Mouse (Mus musculus) forebrain, embryonic 14.5 days (tissue): ENCODE measurements at regions not wholly inside any gene's neighbourhood (a gene's known extent, or its start where the extent isn't known, plus 50 kb on each side); places are given as distances from the start of the nearest gene placed in this dataset.
"Not testable (repeated sequence)": the region's sequence is repeated elsewhere in the genome, so short reads cannot be mapped to it uniquely, and the experiment has no call there.

Source experiments
- ATAC-seq: fragments of 200-750 bp; cut with Nextera tagmentation; 2 replicates; pipeline ENCODE4 v1.8.0; 2017; ENCODE audit warnings: mild to moderate bottlenecking, moderate library complexity
- DNase-seq: peaks from one replicate; pipeline ENCODE4 v3.0.0-alpha.2; 2015; ENCODE audit warnings: low spot score
- H3K27ac ChIP-seq: fragments of 300-500 bp; sonication (generic); 2 replicates; pipeline ENCODE4 v1.5.1; 2014; ENCODE audit warnings: low read depth, mild to moderate bottlenecking, control low read depth, low read length, moderate library complexity
- H3K27me3 ChIP-seq: fragments of 300-500 bp; sonication (generic); replicated peaks from 2 replicates; pipeline ENCODE4 v1.6.1; 2014; ENCODE audit warnings: low read length, control low read depth, mixed read lengths; ENCODE audit not compliant: control insufficient read depth, insufficient read depth
- H3K36me3 ChIP-seq: fragments of 300-500 bp; sonication (generic); 2 replicates; pipeline ENCODE4 v1.6.1; 2014; ENCODE audit warnings: low read length, control low read depth; ENCODE audit not compliant: control insufficient read depth, insufficient read depth
- H3K4me1 ChIP-seq: fragments of 300-500 bp; sonication (generic); 2 replicates; pipeline ENCODE4 v1.6.1; 2014; ENCODE audit warnings: antibody characterized with exemption, low read length, control low read depth; ENCODE audit not compliant: control insufficient read depth, insufficient read depth
- H3K4me2 ChIP-seq: fragments of 300-500 bp; sonication (generic); 2 replicates; pipeline ENCODE4 v1.6.1; 2014; ENCODE audit warnings: mild to moderate bottlenecking, control low read depth, low read length
- H3K4me3 ChIP-seq: fragments of 300-500 bp; sonication (generic); 2 replicates; pipeline ENCODE4 v1.5.1; 2014; ENCODE audit warnings: low read depth, low read length, control low read depth
- H3K9ac ChIP-seq: fragments of 300-500 bp; sonication (generic); 2 replicates; pipeline ENCODE4 v1.6.1; 2014; ENCODE audit warnings: mild to moderate bottlenecking, low read length, control low read depth, moderate library complexity
- H3K9me3 ChIP-seq: fragments of 300-500 bp; sonication (generic); replicated peaks from 2 replicates; pipeline ENCODE4 v1.6.1; 2016; ENCODE audit warnings: low read length, control low read depth, mixed read lengths; ENCODE audit not compliant: control insufficient read depth
- WGBS: fragments of 180-500 bp; shearing (Covaris S2); extraction: QIAGEN DNeasy Blood & Tissue Kit; methylation state at CpG from one replicate; pipeline ENCODE4 v1.1.7; 2014; 5-methylcytosine and 5-hydroxymethylcytosine counted together

DNA sequence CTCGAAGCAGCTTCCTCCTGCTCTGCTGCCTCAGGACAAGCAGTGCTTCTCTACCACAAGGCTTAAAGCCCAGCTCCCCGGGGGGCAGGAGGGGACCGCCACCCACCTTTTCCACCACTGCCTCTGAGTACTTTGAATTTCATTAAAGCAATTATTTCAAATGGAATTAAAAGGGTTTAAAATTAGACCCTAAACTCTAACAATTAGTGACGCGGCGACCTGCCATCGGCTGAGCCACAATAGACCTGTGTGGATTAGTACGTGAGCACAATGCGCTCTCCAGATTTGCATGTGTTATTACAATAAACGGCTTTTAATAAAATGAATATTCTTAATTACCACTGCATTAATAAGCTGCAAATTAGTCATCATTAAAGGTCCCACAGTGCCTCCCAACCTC lies 242.5 kb downstream of the 3100002H09Rik start:
- Histone ChIP-seq H3K27ac (no peak overlapping the region), H3K4me1 (peaks cover 5% of the 10 kb centered on the region; the same call in 1 of the 2 replicates), H3K36me3 (no peaks in the 10 kb centered on the region), H3K4me2 (no peak overlapping the region), H3K9me3 (no peaks in the 10 kb centered on the region), H3K4me3 (no peak overlapping the region), H3K9ac (no peak overlapping the region), H3K27me3 (no peaks in the 10 kb centered on the region)
- DNase-seq (no peak), ATAC-seq (peak; percentile 46; the same call in 1 of the 2 replicates)
- WGBS: 19% methylated on average over 10 of the region's 10 CpGs

DNA sequence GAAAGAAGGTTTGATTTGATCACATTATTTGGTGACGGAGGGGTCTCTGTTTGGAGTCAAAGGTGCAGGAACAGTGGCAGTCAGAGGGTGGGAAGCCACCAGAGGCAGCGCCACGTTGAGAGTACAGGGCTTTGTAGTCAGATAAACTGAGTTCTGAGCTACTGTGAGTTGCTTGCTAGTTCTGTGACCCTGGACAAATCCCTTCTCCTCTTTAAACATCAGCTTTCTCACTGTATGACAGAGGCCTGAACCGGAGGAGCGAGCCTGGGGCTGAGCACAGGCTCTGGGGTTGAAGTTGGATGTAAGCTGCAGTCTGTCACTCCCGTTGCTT lies 250.1 kb downstream of the 3100002H09Rik start:
- Histone ChIP-seq H3K4me3 (no peak overlapping the region), H3K27me3 (no peaks in the 10 kb centered on the region), H3K4me2 (no peak overlapping the region), H3K9ac (no peak overlapping the region), H3K27ac (peak overlapping the region; percentile 76; the same call in 1 of the 2 replicates), H3K9me3 (no peaks in the 10 kb centered on the region), H3K4me1 (peaks cover 10% of the 10 kb centered on the region; the same call in 1 of the 2 replicates), H3K36me3 (no peaks in the 10 kb centered on the region)
- peak; percentile 50 for ATAC-seq
- WGBS: 5% methylated on average over 6 of the region's 6 CpGs
- no peak for DNase-seq

DNA sequence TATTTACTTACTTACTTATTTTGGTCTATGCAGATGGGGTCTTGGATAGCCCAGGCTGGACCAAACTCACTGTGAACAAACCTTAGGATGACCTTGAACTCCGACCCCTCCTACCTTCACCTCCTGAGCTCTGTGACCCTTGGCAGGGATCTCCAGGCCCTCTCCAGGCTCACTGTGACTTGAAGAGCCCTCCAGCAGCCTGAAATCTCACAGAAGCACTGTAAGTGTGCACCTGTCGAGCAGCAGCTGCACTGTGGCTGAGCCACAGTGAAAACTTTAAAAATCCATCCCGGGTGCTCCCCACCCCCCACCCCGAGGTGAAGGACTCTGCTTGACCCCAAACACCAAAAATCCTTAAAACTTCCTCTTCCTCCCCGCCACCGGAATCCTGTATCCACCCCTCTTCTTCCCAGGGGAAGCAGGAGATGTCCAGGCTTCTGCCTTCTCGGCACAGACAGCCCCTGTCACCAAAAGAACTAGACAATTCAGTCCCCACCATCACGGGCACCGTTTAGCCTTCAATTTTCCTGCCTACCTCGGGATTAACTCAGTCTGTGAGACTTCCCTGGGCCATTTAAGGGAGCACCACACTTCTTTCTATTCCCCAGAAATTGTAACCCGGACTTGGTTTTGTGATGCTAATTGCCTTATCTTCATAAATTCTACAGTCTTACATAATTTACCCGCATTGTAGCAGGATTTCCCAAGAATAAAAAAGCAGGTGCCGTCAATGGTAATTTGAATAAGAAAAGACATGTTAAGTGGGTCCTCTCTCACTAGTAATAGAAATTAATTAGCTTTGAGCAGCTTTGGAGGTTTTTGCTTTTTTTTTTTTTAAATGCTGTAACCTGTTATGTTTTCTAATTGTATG lies 250.7 kb downstream of the 3100002H09Rik start:
- Histone ChIP-seq H3K36me3 (no peaks in the 10 kb centered on the region), H3K4me3 (no peak overlapping the region), H3K9me3 (no peaks in the 10 kb centered on the region), H3K4me2 (no peak overlapping the region; the same call in 1 of the 2 replicates), H3K4me1 (peaks cover 10% of the 10 kb centered on the region; the same call in 1 of the 2 replicates), H3K27ac (peak overlapping the region; percentile 23; the same call in 1 of the 2 replicates), H3K27me3 (no peaks in the 10 kb centered on the region), H3K9ac (no peak overlapping the region)
- peak; percentile 80 for ATAC-seq
- WGBS: 10% methylated on average over 13 of the region's 13 CpGs
- DNase-seq: peak; percentile 83

DNA sequence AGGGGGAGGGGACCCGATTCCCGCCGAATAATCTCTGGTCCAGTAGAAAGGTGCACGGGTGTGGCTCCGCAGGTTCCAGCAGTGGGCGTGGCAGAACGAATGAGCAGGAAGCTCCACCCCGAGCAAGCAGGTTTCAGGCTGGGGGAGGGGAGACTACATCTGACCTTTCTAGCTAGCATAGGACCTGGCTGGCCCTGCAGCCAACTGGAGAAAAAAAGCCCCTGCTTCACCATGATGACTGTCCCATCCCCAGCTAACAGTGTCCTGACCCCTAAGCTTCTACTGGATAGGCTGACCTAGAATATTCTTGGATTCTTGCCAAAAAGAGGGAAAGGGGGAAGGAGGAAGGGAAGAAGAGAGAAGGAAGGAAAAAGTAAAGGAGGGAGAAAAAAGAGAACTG lies 252.1 kb downstream of the 3100002H09Rik start:
- H3K9me3 ChIP-seq, H3K9ac ChIP-seq, H3K27me3 ChIP-seq, H3K4me2 ChIP-seq, H3K4me3 ChIP-seq, ATAC-seq, H3K4me1 ChIP-seq, H3K27ac ChIP-seq, H3K36me3 ChIP-seq, DNase-seq: not testable (repeated sequence)
- 10% methylated on average over 2 of the region's 8 CpGs for WGBS

DNA sequence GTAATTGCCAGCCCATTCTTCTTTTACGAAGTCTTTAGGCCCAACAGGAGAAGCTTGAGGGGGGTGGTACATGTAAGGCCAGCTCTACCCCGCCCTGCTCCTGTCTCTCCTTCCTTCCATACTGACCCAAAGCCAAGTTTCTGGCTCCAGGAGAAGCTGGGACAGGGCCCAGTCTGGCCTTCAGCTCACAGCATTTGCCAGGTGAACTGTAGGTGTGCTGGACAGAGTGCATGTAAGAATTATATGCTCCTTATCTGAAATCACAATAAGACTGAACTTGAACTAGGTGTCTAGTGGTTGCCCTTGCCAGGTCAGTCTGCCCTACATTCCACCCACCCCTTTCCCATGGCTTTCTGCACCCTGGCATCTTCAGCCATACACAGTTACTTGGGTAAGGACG lies 260.2 kb downstream of the 3100002H09Rik start:
- no peak for DNase-seq
- 78% methylated on average over 3 of the region's 3 CpGs for WGBS
- Histone ChIP-seq H3K27me3 (no peaks in the 10 kb centered on the region), H3K4me3 (no peak overlapping the region), H3K36me3 (no peaks in the 10 kb centered on the region), H3K9me3 (no peaks in the 10 kb centered on the region), H3K4me1 (no peaks in the 10 kb centered on the region), H3K9ac (no peak overlapping the region), H3K27ac (no peak overlapping the region), H3K4me2 (no peak overlapping the region)
- ATAC-seq: no peak

DNA sequence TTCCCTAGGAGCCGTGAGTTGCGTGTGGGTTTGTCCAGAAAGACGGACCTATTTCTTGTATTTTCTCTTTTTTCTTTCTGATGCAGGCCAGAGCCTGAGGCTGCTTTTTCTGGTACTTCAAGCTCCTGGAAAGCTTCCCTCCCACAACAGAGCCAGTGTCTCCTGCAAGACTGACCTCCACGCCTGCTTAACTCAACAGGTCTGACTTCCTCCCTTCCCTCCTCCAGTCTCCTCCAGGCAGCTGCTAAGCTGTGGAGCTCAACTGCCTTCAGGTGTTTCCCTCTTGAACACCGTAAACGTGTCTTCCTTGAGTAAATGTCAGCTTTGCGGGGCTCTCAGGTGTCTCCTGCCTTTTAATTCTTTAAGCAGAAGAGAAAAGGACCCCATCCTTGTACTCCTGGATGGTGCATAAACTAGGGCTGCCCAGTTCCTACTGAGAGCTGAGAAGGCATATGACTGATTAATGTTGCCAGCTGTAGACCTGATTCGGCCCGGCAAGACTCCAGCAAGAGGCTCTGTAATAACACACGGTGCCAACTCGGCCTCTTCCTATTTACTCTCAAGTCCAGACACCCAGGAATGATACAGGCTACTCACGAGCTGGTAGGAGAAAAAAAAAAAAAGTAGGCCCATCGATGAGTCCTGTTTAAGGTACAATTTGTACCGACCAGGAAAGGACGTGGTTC lies 260.9 kb downstream of the 3100002H09Rik start:
- Histone ChIP-seq H3K27me3 (no peaks in the 10 kb centered on the region), H3K36me3 (no peaks in the 10 kb centered on the region), H3K4me1 (no peaks in the 10 kb centered on the region), H3K4me2 (no peak overlapping the region), H3K4me3 (no peak overlapping the region), H3K9ac (no peak overlapping the region), H3K9me3 (no peaks in the 10 kb centered on the region), H3K27ac (no peak overlapping the region)
- WGBS: 80% methylated on average over 15 of the region's 15 CpGs
- ATAC-seq: no peak
- DNase-seq: no peak

DNA sequence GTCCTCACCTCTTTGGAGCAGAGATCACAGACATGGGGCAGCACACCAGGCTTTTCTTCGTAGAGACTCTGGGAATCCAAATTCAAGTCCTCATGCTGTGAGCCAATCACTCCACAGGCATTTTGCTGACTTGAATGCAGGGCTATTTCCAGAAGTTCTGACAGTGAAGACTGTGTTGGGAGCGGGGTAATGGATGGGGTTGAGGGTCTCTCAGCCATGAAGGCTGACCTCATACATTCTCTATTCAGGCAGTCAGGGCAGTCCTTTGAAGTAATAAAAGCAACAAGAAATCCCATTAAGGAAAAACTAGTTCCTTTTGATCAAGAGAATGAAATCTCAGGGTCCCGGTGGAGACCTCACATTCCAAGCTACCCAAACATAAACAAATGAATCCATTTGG lies 261.5 kb downstream of the 3100002H09Rik start:
- no peaks in the 10 kb centered on the region for H3K9me3 ChIP-seq
- ATAC-seq (no peak), DNase-seq (no peak)
- 34% methylated on average over 3 of the region's 3 CpGs for WGBS
- H3K27ac ChIP-seq: no peak overlapping the region
- H3K36me3 ChIP-seq: no peaks in the 10 kb centered on the region
- H3K4me3 ChIP-seq: no peak overlapping the region
- H3K4me1 ChIP-seq: no peaks in the 10 kb centered on the region
- no peaks in the 10 kb centered on the region for H3K27me3 ChIP-seq
- H3K4me2 ChIP-seq: no peak overlapping the region
- no peak overlapping the region for H3K9ac ChIP-seq

DNA sequence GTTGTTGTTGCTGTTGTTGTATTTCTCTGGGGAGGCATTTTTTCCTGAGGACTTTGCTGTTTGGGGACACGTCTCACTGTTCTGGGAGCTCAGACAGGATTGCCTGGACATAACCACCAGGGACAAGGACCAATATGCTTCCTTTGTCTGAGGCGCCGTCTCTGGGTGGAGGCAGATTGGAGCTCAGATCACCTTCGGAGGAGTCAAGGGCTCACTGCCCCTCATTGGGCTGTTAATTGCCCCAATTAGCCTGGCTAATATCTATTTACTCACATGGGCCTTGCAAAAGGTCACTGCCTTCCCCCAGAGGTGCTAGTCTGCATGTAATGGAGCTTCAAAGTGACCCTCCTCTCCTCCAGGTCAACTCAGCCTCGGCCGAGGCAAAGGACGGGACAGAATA lies 270.5 kb downstream of the 3100002H09Rik start:
- no peaks in the 10 kb centered on the region for H3K36me3 ChIP-seq
- H3K4me2 ChIP-seq: no peak overlapping the region
- ATAC-seq (no peak), DNase-seq (no peak)
- no peaks in the 10 kb centered on the region for H3K4me1 ChIP-seq
- H3K27ac ChIP-seq: no peak overlapping the region
- 61% methylated on average over 7 of the region's 7 CpGs for WGBS
- H3K9ac ChIP-seq: no peak overlapping the region
- no peak overlapping the region for H3K4me3 ChIP-seq
- no peaks in the 10 kb centered on the region for H3K27me3 ChIP-seq
- 0 out of 2 replicates have a peak, but pooled peaks cover 3% of the 10 kb centered on the region for H3K9me3 ChIP-seq

DNA sequence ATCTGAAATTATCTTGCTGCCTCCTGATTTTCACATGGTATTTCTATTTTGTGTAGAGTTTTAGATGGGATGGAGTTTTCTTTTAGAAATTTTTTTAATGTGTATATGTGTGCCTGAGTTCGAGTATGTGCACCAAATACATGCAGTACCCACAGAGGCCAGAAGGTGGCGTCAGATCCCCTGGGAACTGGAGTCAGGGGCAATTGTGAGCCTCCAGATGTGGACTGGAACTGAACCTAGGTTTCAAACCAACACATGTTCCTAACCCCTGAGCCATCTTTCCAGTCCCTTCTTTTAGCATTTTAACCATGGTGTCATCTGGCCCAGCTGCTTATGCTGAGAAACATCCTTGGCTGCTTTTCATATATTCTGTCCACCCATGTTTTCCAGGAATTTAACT lies 274.9 kb downstream of the 3100002H09Rik start:
- Histone ChIP-seq H3K27ac (no peak overlapping the region), H3K36me3 (no peaks in the 10 kb centered on the region), H3K27me3 (no peaks in the 10 kb centered on the region), H3K4me2 (no peak overlapping the region), H3K4me1 (no peaks in the 10 kb centered on the region), H3K9me3 (0 out of 2 replicates have a peak, but pooled peaks cover 3% of the 10 kb centered on the region), H3K9ac (no peak overlapping the region), H3K4me3 (no peak overlapping the region)
- ATAC-seq (no peak), DNase-seq (no peak)
- 84% methylated on average over 2 of the region's 2 CpGs for WGBS
